Mouse (Mus musculus): ENCODE results near the gene Gimd1.

- TF ChIP-seq CTCF (IDR thresholded peaks at IDR 0.05) (no peak), POLR2A (IDR thresholded peaks at IDR 0.05; ENCODE audit: insufficient read depth, low read depth, low read length) (no peak)
Measured at GRCm38 (mm10) chr3:132585122-132585972, 44.3 kb upstream of the Gimd1 start.
